Mouse (Mus musculus) intestine, embryonic 14.5 days (tissue): ENCODE results near the gene Ptpn13. TPM values are rescaled to one million over a fixed set of nuclear protein-coding genes. Genes with fewer than 3 reads are reported as not detected.

ENCODE experiments used
- ATAC-seq: fragments of 200-750 bp; cut with Nextera tagmentation; replicated peaks from 2 replicates; pipeline ENCODE4 v1.8.0; 2017; ENCODE audit warnings: low read depth, moderate number of reproducible peaks, moderate TSS enrichment, moderate library complexity; ENCODE audit not compliant: low FRiP score, low TSS enrichment
- DNase-seq: peaks from one replicate; pipeline ENCODE4 v3.0.0-alpha.2; 2018; ENCODE audit warnings: low spot score
- H3K27ac ChIP-seq: fragments of 300-500 bp; sonication (generic); 2 replicates; pipeline ENCODE4 v1.5.1; 2014; ENCODE audit warnings: low read depth, mild to moderate bottlenecking, control low read depth
- H3K27me3 ChIP-seq: fragments of 300-500 bp; sonication (generic); replicated peaks from 2 replicates; pipeline ENCODE4 v1.6.1; 2014; ENCODE audit warnings: low read length, control low read depth; ENCODE audit not compliant: control insufficient read depth, insufficient read depth
- H3K36me3 ChIP-seq: fragments of 300-500 bp; sonication (generic); 2 replicates; pipeline ENCODE4 v1.6.1; 2014; ENCODE audit warnings: low read length, control low read depth; ENCODE audit not compliant: control insufficient read depth, insufficient read depth
- H3K4me1 ChIP-seq: fragments of 300-500 bp; sonication (generic); replicated peaks from 2 replicates; pipeline ENCODE4 v1.6.1; 2014; ENCODE audit warnings: low read length, control low read depth, mixed read lengths; ENCODE audit not compliant: control insufficient read depth, insufficient read depth
- H3K4me2 ChIP-seq: fragments of 300-500 bp; sonication (generic); 2 replicates; pipeline ENCODE4 v1.6.1; 2014; ENCODE audit warnings: low read length
- H3K4me3 ChIP-seq: fragments of 300-500 bp; sonication (generic); 2 replicates; pipeline ENCODE4 v1.5.1; 2014; ENCODE audit warnings: low read depth, low read length, control low read depth, mixed read lengths
- H3K9ac ChIP-seq: fragments of 300-500 bp; sonication (generic); 2 replicates; pipeline ENCODE4 v1.6.1; 2014; ENCODE audit warnings: mild to moderate bottlenecking, low read length
- H3K9me3 ChIP-seq: fragments of 300-500 bp; sonication (generic); 2 replicates; pipeline ENCODE4 v1.6.1; 2016; ENCODE audit warnings: low read length, control low read depth; ENCODE audit not compliant: control insufficient read depth
- WGBS: fragments of 180-500 bp; shearing (Covaris S2); extraction: QIAGEN DNeasy Blood & Tissue Kit; methylation state at CpG from one replicate; pipeline ENCODE4 v1.1.7; 2014; 5-methylcytosine and 5-hydroxymethylcytosine counted together
- polyA plus RNA-seq: library from polyadenylated mRNA; unstranded; fragments of >200 nt; fragmentation: Nextera tagmentation; extraction: Ambion mirVana; gene quantifications from 2 replicates; pipeline ENCODE4 v1.2.1, GENCODE M21; 2014

The Ptpn13 gene
- polyA plus RNA-seq, 1 experiment from 2014 or later, result 10.1 TPM

DNA sequence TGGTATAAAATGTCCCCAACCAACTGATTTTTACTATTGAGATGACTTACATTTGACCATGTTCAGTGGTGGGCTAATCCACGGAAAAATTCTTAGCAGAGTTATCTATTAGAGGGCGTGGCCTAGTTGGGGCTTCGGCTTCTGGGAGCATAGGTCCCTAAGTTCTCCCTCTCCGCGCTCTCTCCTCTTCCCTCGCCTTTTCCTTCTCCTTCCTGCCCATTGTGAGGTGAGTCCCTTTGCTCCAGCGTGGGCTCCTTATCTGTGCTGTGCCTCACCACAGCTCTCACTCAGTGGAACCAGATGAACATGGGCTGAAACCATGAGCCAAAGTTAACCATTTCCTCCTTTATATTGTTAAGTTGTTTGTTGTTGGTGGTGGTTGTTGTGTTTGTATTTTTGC lies 17.9 kb downstream of the Ptpn13 start:
- H3K4me2 ChIP-seq, result no peak overlapping the region
- no peak overlapping the region for H3K9ac ChIP-seq
- H3K9me3 ChIP-seq, result no peaks in the 10 kb centered on the region
- ATAC-seq (no peak), DNase-seq (no peak)
- H3K27me3 ChIP-seq, result no peaks in the 10 kb centered on the region
- WGBS, result 76% methylated on average over 7 of the region's 7 CpGs
- H3K4me3 ChIP-seq, result no peak overlapping the region
- H3K4me1 ChIP-seq, result no peaks in the 10 kb centered on the region; the same call in 1 of the 2 replicates
- H3K36me3 ChIP-seq, result no peaks in the 10 kb centered on the region
- H3K27ac ChIP-seq, result no peak overlapping the region

DNA sequence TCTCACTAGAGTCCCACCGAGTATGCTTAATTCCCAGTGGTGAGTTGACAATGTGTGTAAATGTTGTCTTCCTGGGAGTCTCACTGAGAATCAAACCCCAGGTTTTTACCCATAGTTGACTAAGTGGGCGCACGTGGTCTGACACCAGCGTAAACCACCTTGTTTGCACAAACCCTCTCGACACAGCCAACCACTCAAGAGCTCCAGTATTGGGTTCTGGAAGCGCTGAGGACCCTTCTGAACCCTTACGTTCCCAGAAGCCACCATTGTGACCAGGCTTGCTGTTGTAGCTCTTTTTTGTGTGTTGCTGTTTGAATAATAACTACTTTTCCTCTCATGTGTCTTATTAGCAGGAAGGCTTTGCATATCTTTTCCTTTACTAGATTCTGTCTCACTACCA lies 20.4 kb downstream of the Ptpn13 start:
- WGBS, result 90% methylated on average over 7 of the region's 7 CpGs

DNA sequence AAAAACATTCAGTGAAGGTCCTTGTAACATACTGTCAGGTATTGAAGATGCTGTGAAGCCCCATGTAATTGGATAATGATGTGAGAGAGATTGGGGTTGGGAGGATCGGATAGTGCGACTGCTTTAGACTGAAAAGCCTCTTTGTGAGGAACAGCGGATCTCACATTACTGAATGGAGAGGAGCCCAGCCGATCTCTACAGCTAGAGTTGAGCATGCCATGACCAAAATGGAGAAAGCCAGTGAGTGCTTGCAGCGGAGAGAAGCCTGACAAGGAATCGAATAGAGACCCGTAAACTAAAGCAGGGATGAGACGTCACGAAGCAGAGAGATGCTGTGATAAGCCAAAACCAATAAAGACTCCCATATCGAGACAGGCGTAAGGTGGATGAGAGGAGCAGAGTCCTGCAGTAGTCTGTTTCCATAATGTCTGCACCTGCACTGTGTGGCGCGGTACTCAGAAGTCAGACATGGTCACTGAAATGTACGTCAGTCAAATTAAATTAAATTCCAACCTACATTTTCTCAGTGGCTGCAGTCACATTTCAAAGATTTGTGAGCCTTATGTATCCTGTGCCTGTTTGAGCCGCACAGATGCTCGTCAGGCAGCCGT lies 22.9 kb downstream of the Ptpn13 start:
- H3K4me3 ChIP-seq, result no peak overlapping the region
- 81% methylated on average over 17 of the region's 17 CpGs for WGBS
- no peaks in the 10 kb centered on the region for H3K36me3 ChIP-seq
- no peaks in the 10 kb centered on the region for H3K4me1 ChIP-seq
- no peak overlapping the region for H3K9ac ChIP-seq
- ATAC-seq (no peak), DNase-seq (no peak)
- no peak overlapping the region for H3K27ac ChIP-seq
- no peaks in the 10 kb centered on the region for H3K27me3 ChIP-seq
- H3K9me3 ChIP-seq, result no peaks in the 10 kb centered on the region
- no peak overlapping the region for H3K4me2 ChIP-seq

More for the DNA sequence above, 20.4 kb downstream of the Ptpn13 start:
- DNase-seq (no peak), ATAC-seq (no peak)
- no peak overlapping the region for H3K27ac ChIP-seq
- H3K4me2 ChIP-seq, result no peak overlapping the region
- H3K36me3 ChIP-seq, result no peaks in the 10 kb centered on the region
- H3K4me1 ChIP-seq, result no peaks in the 10 kb centered on the region; the same call in 1 of the 2 replicates
- H3K27me3 ChIP-seq, result no peaks in the 10 kb centered on the region
- H3K4me3 ChIP-seq, result no peak overlapping the region
- no peak overlapping the region for H3K9ac ChIP-seq
- no peaks in the 10 kb centered on the region for H3K9me3 ChIP-seq

DNA sequence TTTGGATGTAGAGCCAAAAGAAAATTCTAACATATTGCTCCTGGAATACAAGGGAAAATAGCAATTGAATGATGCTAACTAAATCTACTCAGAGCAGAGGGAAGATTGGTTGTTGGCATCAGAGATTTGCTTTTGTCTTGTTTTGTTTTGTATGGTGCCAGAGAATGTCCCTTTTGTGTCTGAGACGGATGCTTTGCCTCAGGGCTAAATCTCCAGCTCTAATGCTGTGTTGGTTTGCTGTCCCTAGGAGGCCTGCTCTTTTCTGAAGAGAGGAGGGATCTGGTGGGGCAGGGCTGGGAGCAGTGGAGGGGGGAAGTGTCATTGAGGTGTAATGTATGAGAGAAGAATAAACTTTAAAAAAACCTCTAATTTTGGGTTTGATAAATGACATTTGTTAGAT lies 23.5 kb downstream of the Ptpn13 start:
- Histone ChIP-seq H3K27me3 (no peaks in the 10 kb centered on the region), H3K9me3 (no peaks in the 10 kb centered on the region), H3K27ac (no peak overlapping the region), H3K36me3 (no peaks in the 10 kb centered on the region), H3K9ac (no peak overlapping the region), H3K4me3 (no peak overlapping the region), H3K4me1 (no peaks in the 10 kb centered on the region), H3K4me2 (no peak overlapping the region)
- 48% methylated on average over 1 of the region's 1 CpGs for WGBS
- no peak for ATAC-seq
- DNase-seq, result no peak

DNA sequence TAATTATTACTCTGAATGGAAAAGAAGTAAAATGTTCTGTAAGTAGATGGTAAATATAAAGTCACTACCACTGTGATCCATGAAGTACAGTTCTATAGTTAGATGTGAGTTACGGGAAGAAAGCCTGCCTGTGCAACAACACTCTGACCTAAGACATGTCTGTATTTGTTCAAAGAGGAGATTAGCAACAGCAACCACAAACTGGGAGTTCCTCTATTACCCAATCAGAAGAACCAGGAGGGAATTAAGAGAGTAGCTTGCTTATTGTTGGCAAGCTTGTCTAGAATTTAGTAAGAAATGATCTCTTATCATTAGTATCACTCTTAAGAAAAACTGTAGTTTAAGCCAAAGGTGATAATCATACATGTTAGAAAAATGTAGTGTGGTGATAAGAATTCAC lies 25.7 kb downstream of the Ptpn13 start:
- no peaks in the 10 kb centered on the region for H3K4me1 ChIP-seq
- H3K4me3 ChIP-seq, result no peak overlapping the region
- no peaks in the 10 kb centered on the region for H3K36me3 ChIP-seq
- DNase-seq (no peak), ATAC-seq (no peak)
- peaks cover 2% of the 10 kb centered on the region; the same call in 1 of the 2 replicates for H3K9me3 ChIP-seq
- no peak overlapping the region for H3K4me2 ChIP-seq
- no peaks in the 10 kb centered on the region for H3K27me3 ChIP-seq
- 94% methylated on average over 1 of the region's 1 CpGs for WGBS
- no peak overlapping the region for H3K9ac ChIP-seq
- H3K27ac ChIP-seq, result no peak overlapping the region

DNA sequence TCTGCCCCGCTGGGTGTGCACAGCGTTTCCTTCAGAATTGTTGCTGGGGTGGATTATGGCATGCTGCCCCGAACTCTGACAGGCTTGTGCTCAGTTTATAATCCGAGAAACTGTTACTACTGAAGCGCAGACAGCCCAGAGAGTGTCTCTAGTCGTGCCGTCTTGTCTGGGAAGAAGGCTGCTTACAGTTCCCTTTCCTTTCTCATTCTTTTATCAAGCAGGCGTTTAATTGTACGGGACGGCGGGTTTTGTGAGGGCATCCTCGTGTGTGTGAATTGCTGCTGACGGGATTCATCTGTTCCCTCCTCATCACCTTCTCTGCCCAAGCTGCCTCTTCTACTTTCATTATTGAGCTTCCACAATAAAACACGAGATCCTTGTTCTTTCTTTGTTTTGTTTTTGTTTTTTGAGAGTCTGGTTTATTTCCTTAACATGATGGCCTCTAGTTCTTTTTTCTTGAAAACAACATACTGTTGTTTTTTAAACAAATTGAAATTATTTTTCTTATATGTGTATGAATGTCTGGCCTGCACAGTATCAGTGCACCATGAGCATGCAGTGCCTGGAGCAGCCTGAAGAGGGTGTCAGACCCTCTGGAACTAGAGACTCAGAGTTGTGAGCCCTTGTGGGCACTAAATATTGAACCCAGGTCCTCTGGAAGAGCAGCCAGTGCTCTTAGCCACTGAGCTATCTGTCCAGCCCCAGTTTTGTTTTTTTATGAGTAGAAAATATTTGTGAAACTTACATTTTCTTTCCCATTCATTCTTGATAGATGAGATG lies 28.6 kb downstream of the Ptpn13 start:
- 75% methylated on average over 14 of the region's 14 CpGs for WGBS
- no peaks in the 10 kb centered on the region for H3K27me3 ChIP-seq
- no peak overlapping the region for H3K4me2 ChIP-seq
- ATAC-seq (no peak), DNase-seq (no peak)
- no peak overlapping the region for H3K9ac ChIP-seq
- H3K36me3 ChIP-seq, result no peaks in the 10 kb centered on the region
- H3K27ac ChIP-seq, result no peak overlapping the region
- H3K4me3 ChIP-seq, result no peak overlapping the region
- no peaks in the 10 kb centered on the region for H3K4me1 ChIP-seq
- peaks cover 4% of the 10 kb centered on the region; the same call in 1 of the 2 replicates for H3K9me3 ChIP-seq

DNA sequence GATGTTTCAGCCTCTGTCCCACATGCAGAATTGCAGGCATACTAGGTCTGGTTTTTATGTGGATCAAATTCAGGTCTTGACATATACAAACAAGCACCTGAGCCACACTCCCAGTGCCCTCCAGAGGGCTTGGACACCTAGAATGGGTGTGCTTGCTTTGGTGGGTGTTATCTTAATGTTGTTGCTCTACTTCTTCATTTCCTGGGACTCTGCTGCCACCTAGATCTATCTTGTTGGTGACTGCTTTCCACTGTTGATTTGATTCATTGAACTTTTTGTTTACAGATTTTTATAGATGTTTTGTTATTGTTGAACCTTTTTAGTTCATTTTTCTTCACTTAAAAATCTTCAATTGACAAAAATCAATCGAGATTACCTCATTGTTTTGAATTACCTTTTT lies 31.8 kb downstream of the Ptpn13 start:
- H3K4me3 ChIP-seq, result no peak overlapping the region
- H3K27me3 ChIP-seq, result no peaks in the 10 kb centered on the region
- H3K27ac ChIP-seq, result no peak overlapping the region
- H3K36me3 ChIP-seq, result no peaks in the 10 kb centered on the region
- H3K9ac ChIP-seq, result no peak overlapping the region
- DNase-seq, result no peak
- no peaks in the 10 kb centered on the region for H3K4me1 ChIP-seq
- 85% methylated on average over 1 of the region's 1 CpGs for WGBS
- no peak overlapping the region for H3K4me2 ChIP-seq
- no peak for ATAC-seq
- H3K9me3 ChIP-seq, result peaks cover 4% of the 10 kb centered on the region; the same call in 1 of the 2 replicates

DNA sequence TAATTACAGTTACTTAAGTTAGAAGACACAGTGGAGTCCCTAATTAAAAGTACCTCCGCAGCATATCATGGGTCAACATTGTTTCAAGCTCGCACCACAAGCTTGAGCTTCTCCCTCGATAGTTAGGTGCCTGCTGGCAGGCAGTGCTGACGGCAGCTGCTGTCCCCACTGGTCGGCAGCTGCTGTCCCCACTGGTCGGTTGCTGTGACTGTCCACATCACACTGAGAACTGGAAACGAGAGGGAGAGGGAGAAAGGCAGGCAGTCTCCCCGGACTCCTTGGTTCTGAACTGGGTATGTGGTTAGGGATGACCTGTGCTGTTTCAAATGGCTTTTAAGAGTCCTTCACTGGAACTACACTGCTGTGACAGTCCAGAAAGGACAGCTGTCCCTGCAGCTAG lies 33.4 kb downstream of the Ptpn13 start:
- DNase-seq (no peak), ATAC-seq (no peak)
- Histone ChIP-seq H3K36me3 (peaks cover 3% of the 10 kb centered on the region; the same call in 1 of the 2 replicates), H3K27me3 (no peaks in the 10 kb centered on the region), H3K27ac (no peak overlapping the region), H3K4me2 (no peak overlapping the region), H3K4me1 (no peaks in the 10 kb centered on the region), H3K9me3 (peaks cover 4% of the 10 kb centered on the region; the same call in 1 of the 2 replicates), H3K9ac (no peak overlapping the region), H3K4me3 (no peak overlapping the region)
- 55% methylated on average over 8 of the region's 8 CpGs for WGBS
